Mouse (Mus musculus) cerebellum, adult 2 months (tissue): ENCODE data around the gene Bend5.

Experiments
- CTCF ChIP-seq: fragments of 200-500 bp; IDR thresholded peaks from 2 replicates; pipeline ENCODE4 v1.5.1; 2011; ENCODE audit warnings: low read depth, mild to moderate bottlenecking, control low read depth, low read length, moderate library complexity, borderline replicate concordance; ENCODE audit not compliant: insufficient read depth
- POLR2A ChIP-seq: fragments of 200-500 bp; IDR thresholded peaks from 2 replicates; pipeline ENCODE4 v1.6.1; 2011; ENCODE audit warnings: low read length, control low read depth, borderline replicate concordance; ENCODE audit not compliant: insufficient read depth

DNA sequence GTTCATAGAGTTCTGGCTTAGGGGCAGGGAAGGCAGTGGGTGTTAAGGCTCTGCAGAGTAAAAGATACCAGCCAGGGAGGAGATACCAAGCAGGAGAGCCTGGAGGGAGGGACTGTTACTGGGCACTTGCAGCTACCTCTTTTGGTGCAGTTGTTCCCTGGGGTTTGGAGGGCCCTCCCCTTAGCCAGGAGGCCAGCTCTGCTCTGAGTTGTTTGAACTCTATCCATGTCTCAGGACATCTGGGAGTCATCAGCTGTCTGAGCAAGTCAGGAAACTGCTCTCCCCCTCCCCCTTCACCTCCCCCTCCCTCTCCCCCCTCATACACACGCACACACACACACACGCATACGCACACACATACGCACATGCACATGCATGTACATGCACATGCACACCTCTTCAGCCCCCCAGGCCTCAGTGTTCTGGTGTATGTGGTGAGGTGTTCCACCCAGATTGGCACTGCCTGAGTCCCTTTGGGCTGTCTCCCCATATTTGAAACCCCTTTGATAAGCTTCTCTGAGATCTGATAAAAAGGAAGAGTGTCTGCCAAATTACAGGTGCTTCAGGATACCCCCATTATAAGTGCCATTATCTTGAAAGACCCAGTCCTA is 72.5 kb downstream of the Bend5 start:
- no peak for TF ChIP-seq CTCF
- TF ChIP-seq POLR2A: no peak
